Mouse (Mus musculus) embryonic facial prominence, embryonic 12.5 days (tissue): ENCODE measurements around the gene Gm10382. TPM values are rescaled to one million over a fixed set of nuclear protein-coding genes. Genes with fewer than 3 reads are reported as not detected.

Experiments
- ATAC-seq: fragments of 200-750 bp; cut with Nextera tagmentation; 2 replicates; pipeline ENCODE4 v1.8.0; 2017; ENCODE audit not compliant: insufficient number of reproducible peaks, insufficient read depth, low FRiP score, low TSS enrichment
- H3K27ac ChIP-seq: fragments of 300-500 bp; sonication (generic); 2 replicates; pipeline ENCODE4 v1.5.1; 2016; ENCODE audit warnings: mild to moderate bottlenecking
- H3K27me3 ChIP-seq: fragments of 300-500 bp; sonication (generic); 2 replicates; pipeline ENCODE4 v1.6.1; 2016; ENCODE audit warnings: mild to moderate bottlenecking, moderate library complexity
- H3K36me3 ChIP-seq: fragments of 300-500 bp; sonication (generic); 2 replicates; pipeline ENCODE4 v1.6.1; 2016; ENCODE audit warnings: mild to moderate bottlenecking
- H3K4me1 ChIP-seq: fragments of 300-500 bp; sonication (generic); 2 replicates; pipeline ENCODE4 v1.6.1; 2016
- H3K4me2 ChIP-seq: fragments of 300-500 bp; sonication (generic); replicated peaks from 2 replicates; pipeline ENCODE4 v1.6.1; 2016; ENCODE audit warnings: mild to moderate bottlenecking, moderate library complexity
- H3K4me3 ChIP-seq: fragments of 300-500 bp; sonication (generic); 2 replicates; pipeline ENCODE4 v1.5.1; 2016; ENCODE audit warnings: mild to moderate bottlenecking
- H3K9ac ChIP-seq: fragments of 300-500 bp; sonication (generic); 2 replicates; pipeline ENCODE4 v1.6.1; 2016; ENCODE audit warnings: mild to moderate bottlenecking, moderate library complexity
- H3K9me3 ChIP-seq: fragments of 300-500 bp; sonication (generic); 2 replicates; pipeline ENCODE4 v1.6.1; 2016; ENCODE audit warnings: mild to moderate bottlenecking, moderate library complexity
- WGBS: fragments of 180-500 bp; shearing (Covaris S2); methylation state at CpG from one replicate; pipeline ENCODE4 v1.1.7; 2016; 5-methylcytosine and 5-hydroxymethylcytosine counted together
- polyA plus RNA-seq: library from polyadenylated mRNA; unstranded; fragments of >200 nt; fragmentation: Nextera tagmentation; extraction: Ambion mirVana; gene quantifications from 2 replicates; pipeline ENCODE4 v1.2.1, GENCODE M21; 2016

Gm10382 gene
- polyA plus RNA-seq, 1 experiment from 2014 or later: 0.31 TPM

GRCm38 (mm10) chr5:125354885-125355492 lies 34.1 kb upstream of the Gm10382 start:
- WGBS: 41% methylated on average over 7 of the region's 7 CpGs
- H3K27ac ChIP-seq: no peak overlapping the region
- peaks cover 15% of the 10 kb centered on the region for H3K4me1 ChIP-seq
- no peaks in the 10 kb centered on the region for H3K36me3 ChIP-seq
- ATAC-seq: 0 out of 2 replicates have a peak, but pooled peaks have one; percentile 55
- no peak overlapping the region for H3K9ac ChIP-seq
- no peaks in the 10 kb centered on the region; the same call in 1 of the 2 replicates for H3K9me3 ChIP-seq
- H3K4me2 ChIP-seq: no peak overlapping the region
- H3K4me3 ChIP-seq: no peak overlapping the region
- H3K27me3 ChIP-seq: no peaks in the 10 kb centered on the region

- no peak overlapping the region for H3K27ac ChIP-seq
- no peak for ATAC-seq
- WGBS: 47% methylated on average over 7 of the region's 7 CpGs
Observed at GRCm38 (mm10) chr5:125355650-125356049, 33.5 kb upstream of the Gm10382 start.

GRCm38 (mm10) chr5:125357543-125358269 lies 31.4 kb upstream of the Gm10382 start:
- H3K4me3 ChIP-seq: no peak overlapping the region
- H3K9me3 ChIP-seq: no peaks in the 10 kb centered on the region; the same call in 1 of the 2 replicates
- 83% methylated on average over 12 of the region's 12 CpGs for WGBS

More at GRCm38 (mm10) chr5:125355650-125356049, 33.5 kb upstream of the Gm10382 start:
- Histone ChIP-seq H3K36me3 (no peaks in the 10 kb centered on the region), H3K4me2 (no peak overlapping the region), H3K9ac (no peak overlapping the region), H3K9me3 (no peaks in the 10 kb centered on the region; the same call in 1 of the 2 replicates), H3K4me3 (no peak overlapping the region), H3K27me3 (no peaks in the 10 kb centered on the region), H3K4me1 (peaks cover 15% of the 10 kb centered on the region)

GRCm38 (mm10) chr5:125358270-125358608 lies 30.9 kb upstream of the Gm10382 start:
- H3K9ac ChIP-seq: no peak overlapping the region
- H3K36me3 ChIP-seq: no peaks in the 10 kb centered on the region
- no peak for ATAC-seq
- no peak overlapping the region for H3K4me3 ChIP-seq
- no peaks in the 10 kb centered on the region for H3K27me3 ChIP-seq
- H3K9me3 ChIP-seq: no peaks in the 10 kb centered on the region
- no peak overlapping the region for H3K27ac ChIP-seq
- WGBS: 85% methylated on average over 5 of the region's 5 CpGs
- H3K4me1 ChIP-seq: peaks cover 15% of the 10 kb centered on the region
- no peak overlapping the region for H3K4me2 ChIP-seq

More at GRCm38 (mm10) chr5:125357543-125358269, 31.4 kb upstream of the Gm10382 start:
- Histone ChIP-seq H3K4me2 (no peak overlapping the region), H3K27me3 (no peaks in the 10 kb centered on the region), H3K36me3 (no peaks in the 10 kb centered on the region), H3K9ac (no peak overlapping the region), H3K27ac (no peak overlapping the region), H3K4me1 (peaks cover 15% of the 10 kb centered on the region)
- no peak for ATAC-seq

- Histone ChIP-seq H3K27ac (no peak overlapping the region), H3K4me3 (no peak overlapping the region), H3K27me3 (no peaks in the 10 kb centered on the region), H3K9ac (no peak overlapping the region), H3K4me2 (no peak overlapping the region), H3K9me3 (no peaks in the 10 kb centered on the region), H3K4me1 (peaks cover 5% of the 10 kb centered on the region), H3K36me3 (no peaks in the 10 kb centered on the region)
- WGBS: 44% methylated on average over 9 of the region's 9 CpGs
- ATAC-seq: no peak
Observed at GRCm38 (mm10) chr5:125360566-125360965, 28.6 kb upstream of the Gm10382 start.

GRCm38 (mm10) chr5:125360981-125361510 lies 28.1 kb upstream of the Gm10382 start:
- 39% methylated on average over 16 of the region's 16 CpGs for WGBS
- Histone ChIP-seq H3K9ac (no peak overlapping the region), H3K27me3 (no peaks in the 10 kb centered on the region), H3K9me3 (no peaks in the 10 kb centered on the region), H3K4me3 (no peak overlapping the region), H3K36me3 (no peaks in the 10 kb centered on the region), H3K4me2 (no peak overlapping the region), H3K27ac (no peak overlapping the region), H3K4me1 (peaks cover under 1% of the 10 kb centered on the region; the same call in 1 of the 2 replicates)
- 0 out of 2 replicates have a peak, but pooled peaks have one; percentile 28 for ATAC-seq

GRCm38 (mm10) chr5:125363894-125364293 lies 25.2 kb upstream of the Gm10382 start:
- no peak overlapping the region for H3K9ac ChIP-seq
- ATAC-seq: no peak
- H3K36me3 ChIP-seq: no peaks in the 10 kb centered on the region
- no peak overlapping the region for H3K27ac ChIP-seq
- no peaks in the 10 kb centered on the region for H3K27me3 ChIP-seq
- H3K4me1 ChIP-seq: no peaks in the 10 kb centered on the region
- 79% methylated on average over 7 of the region's 7 CpGs for WGBS
- H3K4me3 ChIP-seq: no peak overlapping the region
- H3K4me2 ChIP-seq: no peak overlapping the region
- H3K9me3 ChIP-seq: no peaks in the 10 kb centered on the region

GRCm38 (mm10) chr5:125364851-125365429 lies 24.2 kb upstream of the Gm10382 start:
- H3K4me1 ChIP-seq: no peaks in the 10 kb centered on the region
- ATAC-seq: no peak
- H3K9ac ChIP-seq: no peak overlapping the region
- 76% methylated on average over 4 of the region's 4 CpGs for WGBS
- H3K9me3 ChIP-seq: no peaks in the 10 kb centered on the region
- no peak overlapping the region for H3K27ac ChIP-seq
- no peak overlapping the region for H3K4me2 ChIP-seq
- H3K4me3 ChIP-seq: no peak overlapping the region
- no peaks in the 10 kb centered on the region for H3K36me3 ChIP-seq
- no peaks in the 10 kb centered on the region for H3K27me3 ChIP-seq

- Histone ChIP-seq H3K4me1 (no peaks in the 10 kb centered on the region), H3K36me3 (no peaks in the 10 kb centered on the region), H3K27ac (no peak overlapping the region), H3K27me3 (no peaks in the 10 kb centered on the region), H3K4me3 (no peak overlapping the region), H3K9me3 (no peaks in the 10 kb centered on the region), H3K9ac (no peak overlapping the region), H3K4me2 (no peak overlapping the region)
- WGBS: 61% methylated on average over 5 of the region's 5 CpGs
- no peak for ATAC-seq
Observed at GRCm38 (mm10) chr5:125368156-125368555, 21.0 kb upstream of the Gm10382 start.

- Histone ChIP-seq H3K4me3 (no peak overlapping the region), H3K9ac (no peak overlapping the region), H3K27me3 (no peaks in the 10 kb centered on the region), H3K4me2 (no peak overlapping the region), H3K4me1 (no peaks in the 10 kb centered on the region), H3K9me3 (no peaks in the 10 kb centered on the region), H3K36me3 (no peaks in the 10 kb centered on the region), H3K27ac (no peak overlapping the region)
- 0% methylated on average over 4 of the region's 4 CpGs for WGBS
- ATAC-seq: no peak
Observed at GRCm38 (mm10) chr5:125368568-125368967, 20.6 kb upstream of the Gm10382 start.

- Histone ChIP-seq H3K4me2 (no peak overlapping the region), H3K9ac (no peak overlapping the region), H3K27me3 (no peaks in the 10 kb centered on the region), H3K36me3 (no peaks in the 10 kb centered on the region), H3K9me3 (no peaks in the 10 kb centered on the region), H3K4me1 (no peaks in the 10 kb centered on the region), H3K4me3 (no peak overlapping the region), H3K27ac (no peak overlapping the region)
- no peak for ATAC-seq
- WGBS: 74% methylated on average over 7 of the region's 7 CpGs
Observed at GRCm38 (mm10) chr5:125370950-125371693, 18.0 kb upstream of the Gm10382 start.
